Mouse (Mus musculus) ES-Bruce4 (cell line): ENCODE results near the gene Rap1a. TPM values are rescaled to one million over a fixed set of nuclear protein-coding genes. Genes with fewer than 3 reads are reported as not detected.

Experiments used
- H3K27ac ChIP-seq: 2 replicates; pipeline ENCODE4 v1.5.1; 2012; ENCODE audit warnings: low read length, inconsistent platforms; ENCODE audit not compliant: insufficient read depth
- H3K27me3 ChIP-seq: 2 replicates; pipeline ENCODE4 v1.6.1; 2012; ENCODE audit warnings: mild to moderate bottlenecking, low read length, inconsistent platforms; ENCODE audit not compliant: control insufficient read depth, poor library complexity, insufficient read depth, severe bottlenecking
- H3K36me3 ChIP-seq: 2 replicates; pipeline ENCODE4 v1.6.1; 2012; ENCODE audit warnings: inconsistent platforms, mild to moderate bottlenecking, low read length, moderate library complexity; ENCODE audit not compliant: control insufficient read depth, poor library complexity, insufficient read depth, severe bottlenecking
- H3K4me1 ChIP-seq: one replicate; pipeline ENCODE4 v1.8.1; 2011; ENCODE audit warnings: low read length; ENCODE audit not compliant: control insufficient read depth, insufficient read depth
- H3K4me3 ChIP-seq: 2 replicates; pipeline ENCODE4 v1.5.1; 2011; ENCODE audit warnings: low read depth, mild to moderate bottlenecking, low read length
- H3K9ac ChIP-seq: 2 replicates; pipeline ENCODE4 v1.6.1; 2012; ENCODE audit warnings: low read depth, mild to moderate bottlenecking, inconsistent platforms; ENCODE audit not compliant: poor library complexity, severe bottlenecking
- H3K9me3 ChIP-seq: replicated peaks from 2 replicates; pipeline ENCODE4 v1.6.1; 2012; ENCODE audit warnings: mild to moderate bottlenecking, low read length, inconsistent platforms; ENCODE audit not compliant: control insufficient read depth, poor library complexity, insufficient read depth, severe bottlenecking
- CTCF ChIP-seq: IDR thresholded peaks from one replicate; pipeline ENCODE4 v1.8.1; 2011; ENCODE audit warnings: low read depth, low read length
- EP300 ChIP-seq: IDR thresholded peaks from 2 replicates; pipeline ENCODE4 v1.6.1; 2011; ENCODE audit warnings: low read depth, low read length; ENCODE audit not compliant: insufficient read depth
- POLR2A ChIP-seq: IDR thresholded peaks from one replicate; pipeline ENCODE4 v1.8.1; 2011; ENCODE audit warnings: low read length; ENCODE audit not compliant: insufficient read depth
- polyA plus RNA-seq: library from polyadenylated mRNA; stranded (reverse); fragments of >200 nt; gene quantifications from 2 replicates; pipeline ENCODE4 v1.2.4, GENCODE M21; 2011; ENCODE audit warnings: low read depth; ENCODE audit not compliant: missing spikeins, insufficient read depth, insufficient read length

Rap1a gene
- polyA plus RNA-seq, 1 experiment = 88.6 TPM

GRCm38 (mm10) chr3:105799375-105799774 lies 1.8 kb downstream of the Rap1a start:
- Histone ChIP-seq H3K36me3 (no peaks in the 10 kb centered on the region), H3K4me1 (no peaks in the 10 kb centered on the region), H3K27me3 (no peaks in the 10 kb centered on the region), H3K9me3 (no peaks in the 10 kb centered on the region), H3K4me3 (no peak overlapping the region), H3K9ac (no peak overlapping the region), H3K27ac (no peak overlapping the region)
- TF ChIP-seq CTCF = no peak
- TF ChIP-seq POLR2A = no peak
- no peak for TF ChIP-seq EP300

GRCm38 (mm10) chr3:105798770-105799169 lies 2.4 kb downstream of the Rap1a start:
- TF ChIP-seq CTCF (no peak), EP300 (no peak), POLR2A (no peak)
- Histone ChIP-seq H3K4me3 (no peak overlapping the region), H3K27ac (no peak overlapping the region), H3K27me3 (no peaks in the 10 kb centered on the region), H3K9ac (no peak overlapping the region), H3K36me3 (no peaks in the 10 kb centered on the region), H3K9me3 (no peaks in the 10 kb centered on the region), H3K4me1 (no peaks in the 10 kb centered on the region)

GRCm38 (mm10) chr3:105797427-105797826 lies 3.7 kb downstream of the Rap1a start:
- no peak for TF ChIP-seq POLR2A
- no peak for TF ChIP-seq EP300
- no peak for TF ChIP-seq CTCF
- no peaks in the 10 kb centered on the region for H3K27me3 ChIP-seq
- H3K9me3 ChIP-seq = no peaks in the 10 kb centered on the region
- H3K9ac ChIP-seq = no peak overlapping the region
- no peak overlapping the region for H3K4me3 ChIP-seq
- no peaks in the 10 kb centered on the region for H3K4me1 ChIP-seq
- H3K27ac ChIP-seq = no peak overlapping the region
- no peaks in the 10 kb centered on the region for H3K36me3 ChIP-seq

- no peaks in the 10 kb centered on the region for H3K9me3 ChIP-seq
- H3K27me3 ChIP-seq = no peaks in the 10 kb centered on the region
- no peak overlapping the region for H3K4me3 ChIP-seq
- H3K36me3 ChIP-seq = no peaks in the 10 kb centered on the region
- H3K4me1 ChIP-seq = no peaks in the 10 kb centered on the region
- no peak for TF ChIP-seq POLR2A
- TF ChIP-seq CTCF = no peak
- TF ChIP-seq EP300 = no peak
- no peak overlapping the region for H3K27ac ChIP-seq
- H3K9ac ChIP-seq = no peak overlapping the region
Observed at GRCm38 (mm10) chr3:105796761-105797160, 4.4 kb downstream of the Rap1a start.

GRCm38 (mm10) chr3:105794309-105794708 lies 6.8 kb downstream of the Rap1a start:
- H3K9me3 ChIP-seq = no peaks in the 10 kb centered on the region
- TF ChIP-seq POLR2A (no peak), CTCF (no peak), EP300 (no peak)
- no peaks in the 10 kb centered on the region for H3K27me3 ChIP-seq

DNA sequence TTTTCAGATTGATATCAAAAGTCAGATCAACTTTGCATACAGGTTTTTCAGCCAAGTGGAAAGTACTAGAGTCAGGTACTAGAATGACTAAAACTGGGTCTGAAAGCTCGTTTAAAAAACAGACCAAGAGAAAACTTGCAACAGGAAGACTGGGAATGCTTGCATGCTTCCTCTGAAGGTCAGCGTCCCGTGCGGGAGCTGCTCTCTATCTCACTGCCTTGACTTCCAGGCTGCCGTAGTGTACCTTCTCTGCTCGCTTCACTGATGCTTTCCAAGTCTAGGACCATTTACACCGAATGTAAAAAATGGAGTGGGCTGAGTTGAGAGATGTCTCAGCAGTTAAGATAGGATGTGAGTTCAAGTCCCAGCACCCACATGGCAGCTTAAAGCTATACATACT lies 8.8 kb downstream of the Rap1a start:
- no peaks in the 10 kb centered on the region for H3K9me3 ChIP-seq
- H3K9ac ChIP-seq = no peak overlapping the region
- H3K4me3 ChIP-seq = no peak overlapping the region
- H3K36me3 ChIP-seq = no peaks in the 10 kb centered on the region
- TF ChIP-seq POLR2A (no peak), EP300 (no peak), CTCF (no peak)
- H3K27me3 ChIP-seq = no peaks in the 10 kb centered on the region
- H3K27ac ChIP-seq = no peak overlapping the region
- H3K4me1 ChIP-seq = no peaks in the 10 kb centered on the region

More at GRCm38 (mm10) chr3:105794309-105794708, 6.8 kb downstream of the Rap1a start:
- H3K9ac ChIP-seq = no peak overlapping the region
- H3K27ac ChIP-seq = no peak overlapping the region
- no peak overlapping the region for H3K4me3 ChIP-seq
- no peaks in the 10 kb centered on the region for H3K4me1 ChIP-seq
- no peaks in the 10 kb centered on the region for H3K36me3 ChIP-seq
